Mouse (Mus musculus) CD4-positive, CD25-positive, alpha-beta regulatory T cell (primary cell): ENCODE measurements around the gene Grrp1. TPM values are rescaled to one million over a fixed set of nuclear protein-coding genes. Genes with fewer than 3 reads are reported as not detected.

Experiments used
- polyA plus RNA-seq: library from polyadenylated mRNA; unstranded; fragments of 100-300 nt; shearing (Covaris generic); gene quantifications from one replicate; pipeline ENCODE4 v1.2.1, GENCODE M21; 2017

The Grrp1 gene
- not detected for polyA plus RNA-seq

DNA sequence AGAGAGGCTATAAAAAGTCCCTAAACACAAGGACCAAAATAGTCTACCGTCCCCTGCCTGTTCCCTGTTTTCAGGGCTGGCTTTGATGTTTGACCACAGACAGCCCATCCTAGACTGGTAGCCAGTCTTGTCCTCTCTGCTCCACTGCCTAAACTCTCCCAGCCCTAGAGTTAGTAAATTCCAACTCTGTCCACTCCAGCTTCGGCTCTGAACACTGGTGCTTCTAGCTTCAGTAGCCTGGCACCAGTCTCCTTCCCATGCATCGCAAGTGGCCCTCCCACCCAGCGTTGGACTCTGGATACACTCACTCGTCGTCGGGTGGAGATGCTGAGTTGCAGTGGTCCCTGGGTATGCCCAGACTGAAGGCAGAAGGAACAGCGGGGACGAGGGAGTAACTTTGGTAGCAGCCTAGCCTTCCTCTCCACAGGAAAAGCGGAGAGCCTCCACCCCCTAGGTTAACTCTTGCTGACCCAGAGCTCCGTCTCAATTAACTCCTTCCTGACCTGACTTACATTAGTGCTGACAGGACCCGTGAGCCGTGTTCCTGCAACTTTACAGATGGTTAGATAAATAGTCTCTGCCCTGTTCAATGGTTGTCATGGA lies at the start of gene Grrp1:
Gene Grrp1, minus strand, starts transcription at position 385 of the 603 bp plus-strand sequence.

DNA sequence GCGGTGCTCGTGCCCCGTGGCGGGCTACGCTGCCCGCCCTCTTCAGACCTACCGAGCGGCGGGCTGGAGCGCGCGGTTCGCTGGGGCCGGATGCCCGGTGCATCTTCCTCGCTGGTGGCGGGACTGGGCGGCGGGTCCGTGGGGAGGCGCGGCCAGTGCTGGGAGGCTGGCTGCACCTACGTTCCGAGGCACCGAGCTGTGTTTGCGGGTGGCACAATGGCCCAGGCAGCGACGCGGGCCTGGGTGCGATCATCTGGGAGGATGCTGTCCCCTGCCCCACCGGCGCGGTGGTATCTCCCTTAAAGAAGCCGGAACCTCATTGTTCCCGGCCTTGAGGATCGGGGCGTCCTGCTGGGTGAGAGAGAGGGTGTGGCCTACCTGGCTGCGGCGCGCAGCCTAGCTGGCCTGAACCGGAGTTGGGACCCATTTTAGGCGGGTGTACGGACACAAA lies 33.7 kb upstream of the Grrp1 start, which contains the start of gene Pdik1l:
Gene Pdik1l, minus strand, starts transcription at position 321 of the 451 bp plus-strand sequence.

DNA sequence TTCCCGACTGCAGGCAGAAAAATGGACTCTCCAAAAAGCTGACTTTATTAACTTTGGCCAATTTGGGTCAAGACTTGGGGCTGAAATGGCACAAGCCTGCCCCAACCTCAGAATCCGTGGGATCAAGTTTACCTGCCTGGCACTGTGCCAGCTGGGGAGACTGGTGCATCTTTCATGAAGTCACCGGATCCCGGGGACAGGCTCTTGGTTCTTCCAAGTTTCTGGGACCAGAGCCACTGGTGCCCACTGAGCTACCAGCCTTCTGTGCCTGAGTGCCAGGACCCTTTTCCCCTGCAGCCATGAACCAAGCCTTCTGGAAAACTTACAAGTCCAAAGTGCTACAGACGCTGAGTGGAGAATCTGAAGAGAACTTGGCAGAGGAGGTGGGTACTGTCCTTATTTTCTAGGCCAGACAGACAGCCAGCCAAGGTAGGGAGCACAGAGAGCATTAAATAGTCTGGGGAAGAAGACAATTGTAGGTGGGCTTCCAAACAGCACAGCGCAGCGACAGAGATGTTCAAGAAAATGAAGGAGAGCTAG lies 7.1 kb downstream of the Grrp1 start, which contains the start of gene Gm30191:
Gene Gm30191, plus strand, starts transcription at position 217 of the 540 bp plus-strand sequence.

DNA sequence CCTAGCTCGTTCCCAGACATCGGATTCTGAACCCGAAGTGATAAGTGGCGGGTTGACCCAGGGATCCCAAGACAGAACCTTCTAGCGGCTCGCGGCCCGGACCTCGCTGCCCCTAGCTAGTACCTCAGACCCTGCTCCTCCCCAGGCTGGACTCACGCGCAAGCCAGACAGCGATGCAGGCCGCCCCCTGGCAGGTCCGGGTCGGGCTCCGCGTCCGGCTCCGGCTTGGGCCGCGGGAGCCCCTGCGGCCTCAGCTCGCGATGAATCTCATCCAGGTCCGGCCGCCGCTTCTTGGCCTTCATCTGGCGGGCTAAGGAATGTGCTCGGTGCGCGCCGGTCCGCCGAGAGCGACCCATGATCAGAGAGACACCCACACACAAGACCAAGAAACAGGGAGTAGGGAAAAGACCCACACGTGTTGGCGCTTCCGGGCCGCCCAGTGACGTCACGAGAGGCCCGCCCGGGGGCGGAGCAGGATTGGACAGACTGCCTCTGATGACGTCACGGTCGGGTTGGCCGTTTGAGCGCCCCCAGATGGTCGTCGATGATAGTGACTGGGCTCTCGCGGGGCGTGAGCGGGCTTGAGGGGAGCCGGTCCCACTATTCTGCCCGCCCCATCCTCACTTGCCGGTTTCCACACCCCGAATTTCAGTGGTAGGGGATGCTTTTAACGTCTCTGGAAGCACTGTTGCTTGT lies 8.6 kb downstream of the Grrp1 start, which contains the start of gene Zfp593:
Gene Zfp593, minus strand, starts transcription at position 445 of the 696 bp plus-strand sequence.

DNA sequence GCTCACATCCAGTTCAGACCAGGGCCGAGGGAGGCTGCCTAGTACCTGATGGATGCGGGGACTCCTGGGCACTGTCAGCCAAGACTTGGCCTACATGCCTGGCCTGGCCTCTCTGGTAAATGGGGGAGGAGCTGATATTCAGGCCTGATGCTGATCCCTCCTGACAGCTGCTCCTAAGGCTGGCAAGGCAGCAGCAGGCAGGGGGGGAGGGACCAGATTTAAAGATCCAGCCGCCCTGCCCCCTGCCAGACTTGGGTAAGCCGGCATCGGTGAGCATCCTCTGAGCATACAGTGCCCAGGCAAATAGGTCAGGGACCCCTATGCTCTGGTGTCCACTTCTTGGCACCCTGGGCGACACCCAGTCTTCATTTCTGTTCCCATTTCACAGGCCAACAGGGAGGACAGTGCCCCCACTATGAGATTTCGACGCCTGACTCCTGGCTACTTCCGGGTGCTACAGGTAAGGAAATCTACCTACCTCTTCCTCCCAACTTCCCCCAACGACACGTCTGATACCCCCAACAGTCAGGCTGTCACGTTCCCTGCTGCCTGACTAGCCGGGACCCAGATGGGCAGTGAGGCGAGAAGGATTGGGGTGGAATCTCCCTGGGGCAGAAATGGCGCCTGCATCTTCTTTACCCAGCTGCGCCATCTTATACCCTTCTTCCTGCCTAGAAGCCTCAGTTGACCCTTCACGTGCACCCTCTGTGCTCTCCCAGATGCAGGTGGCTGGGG lies 10.2 kb downstream of the Grrp1 start, which contains the start of gene E130218I03Rik:
Gene E130218I03Rik, plus strand, starts transcription at position 147 of the 735 bp plus-strand sequence.

DNA sequence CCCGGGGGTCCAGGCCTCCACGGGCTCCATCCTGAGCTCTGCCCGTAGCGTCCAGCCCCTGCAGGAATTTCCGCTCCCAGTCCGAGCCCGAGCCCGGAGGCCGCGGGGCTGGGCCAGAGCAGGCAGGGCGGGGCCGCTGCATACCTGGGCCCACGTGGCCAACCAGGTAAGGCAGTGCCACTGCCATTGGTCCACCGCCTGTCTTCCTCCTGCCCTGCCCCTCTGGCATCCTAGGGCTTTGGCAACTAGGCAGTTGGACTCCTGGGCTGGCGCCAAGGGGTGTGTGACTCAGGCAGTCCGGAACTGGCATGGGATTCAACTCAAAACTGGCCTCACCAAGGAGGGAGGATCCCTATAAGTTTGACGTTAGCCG lies 15.6 kb downstream of the Grrp1 start, which contains the start of gene Cnksr1:
Gene Cnksr1, minus strand, starts transcription at position 121 of the 373 bp plus-strand sequence.

DNA sequence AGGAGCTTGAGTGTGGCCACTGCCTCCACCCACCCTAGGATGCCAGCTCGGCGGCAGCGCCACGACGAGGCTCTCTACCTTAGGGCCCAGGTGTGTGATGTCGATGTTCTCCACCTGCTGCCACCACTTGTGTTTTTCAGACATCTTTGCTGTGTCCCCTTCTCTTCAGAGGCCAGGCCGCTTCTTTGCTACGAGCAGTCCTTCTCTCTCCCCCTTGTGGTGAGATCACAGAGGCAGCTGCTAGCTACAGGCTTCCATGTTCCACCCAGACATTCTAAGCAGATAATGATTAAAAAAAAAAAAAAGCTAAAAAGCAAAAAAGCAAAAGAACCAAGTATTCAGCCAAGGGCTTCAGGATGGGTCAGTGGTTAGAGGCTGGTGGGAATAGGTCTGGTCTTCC lies 26.7 kb downstream of the Grrp1 start, which contains the start of gene Catsper4:
Gene Catsper4, minus strand, starts transcription at position 190 of the 400 bp plus-strand sequence.

DNA sequence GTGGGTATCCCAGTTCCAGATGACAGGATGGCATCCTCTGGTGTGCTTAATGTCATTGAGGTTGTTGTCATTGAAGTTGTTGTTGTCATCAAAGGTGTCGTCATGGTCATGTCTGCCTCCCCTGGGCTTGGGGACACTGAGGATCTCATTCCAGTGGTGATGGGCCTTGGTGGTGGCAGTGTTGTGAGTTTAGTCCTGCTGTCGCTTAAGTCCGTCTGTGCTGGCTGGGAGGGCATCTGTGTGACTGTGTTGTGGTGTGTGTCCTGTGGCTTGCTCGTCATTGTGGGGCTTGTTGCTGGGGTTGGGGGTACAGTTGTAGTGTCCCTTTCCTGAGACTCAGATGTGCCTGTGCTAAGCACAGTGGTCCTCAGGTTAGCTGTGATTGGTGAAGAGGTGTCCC lies 51.0 kb downstream of the Grrp1 start, which contains the start of gene Gm7534:
Gene Gm7534, minus strand, starts transcription at position 101 of the 400 bp plus-strand sequence.

Other genes starting within 250 kb of the Grrp1 start
- gene Lin28a, start 235.3 kb downstream of the Grrp1 start, polyA plus RNA-seq = not detected
- 1.1 TPM for gene Zfp683, start 200.3 kb downstream of the Grrp1 start, polyA plus RNA-seq
- gene Crybg2, start 193.3 kb downstream of the Grrp1 start, polyA plus RNA-seq = 16.0 TPM
- gene Cd52, start 159.0 kb downstream of the Grrp1 start, polyA plus RNA-seq = 2,735 TPM
- gene Ubxn11, start 151.5 kb downstream of the Grrp1 start, polyA plus RNA-seq = 64.4 TPM
- gene Sh3bgrl3, start 125.3 kb downstream of the Grrp1 start, polyA plus RNA-seq = 1,392 TPM
- 38.4 TPM for gene Cep85, start 67.0 kb downstream of the Grrp1 start, polyA plus RNA-seq
- not detected for gene Gm7534, start 51.1 kb downstream of the Grrp1 start, polyA plus RNA-seq
- not detected for gene Catsper4, start 26.7 kb downstream of the Grrp1 start, polyA plus RNA-seq
- gene Cnksr1, start 15.7 kb downstream of the Grrp1 start, polyA plus RNA-seq = 0.12 TPM
- gene E130218I03Rik, start 10.4 kb downstream of the Grrp1 start, polyA plus RNA-seq = 9.3 TPM
- 23.6 TPM for gene Zfp593, start 8.5 kb downstream of the Grrp1 start, polyA plus RNA-seq
- gene Gm30191, start 7.2 kb downstream of the Grrp1 start, polyA plus RNA-seq = not detected
- 17.7 TPM for gene Pdik1l, start 33.8 kb upstream of the Grrp1 start, polyA plus RNA-seq
- not detected for gene Trim63, start 61.0 kb upstream of the Grrp1 start, polyA plus RNA-seq
- gene Slc30a2, start 89.1 kb upstream of the Grrp1 start, polyA plus RNA-seq = 0.28 TPM
- gene Extl1, start 129.7 kb upstream of the Grrp1 start, polyA plus RNA-seq = 1.2 TPM
- 1.8 TPM for gene Pafah2, start 142.2 kb upstream of the Grrp1 start, polyA plus RNA-seq
- 62.6 TPM for gene Stmn1, start 214.2 kb upstream of the Grrp1 start, polyA plus RNA-seq
- gene Paqr7, start 242.6 kb upstream of the Grrp1 start, polyA plus RNA-seq = 24.0 TPM